Comparison of ENCODE assay signal across 10 mouse cellular contexts in genomic region chr4:141020220-141020619, GRCm38 (mm10). TPM values are rescaled to one million over a fixed set of nuclear protein-coding genes. Genes with fewer than 3 reads are reported as not detected.
DNase-seq lines count a peak whose midpoint lies in the region; ATAC-seq and TF ChIP-seq lines count a peak whose summit lies in the region.
"Had no signal": no experiment of that assay in that cellular context is flagged by ENCODE, and none has a peak within 500 bp of the region (broad histone marks: within the 10 kb centered on the region; RNA-seq: fewer than 3 reads in every experiment).

No protein-coding gene starts in this region.

- peak overlapping the region; percentile 85; the same call in 1 of the 2 replicates for H3K27ac ChIP-seq in kidney, embryonic 14.5 days (ENCODE audit: low read depth, low read length)
- H3K27ac ChIP-seq in forebrain, embryonic 10.5 days: peak overlapping the region; percentile 90
- H3K27ac ChIP-seq in hindbrain, postnatal 0 days: peak overlapping the region; percentile 81; the same call in 1 of the 2 replicates
- peak overlapping the region; percentile 91 for H3K27ac ChIP-seq in neural tube, embryonic 13.5 days (replicated peaks)
- H3K27ac ChIP-seq: liver, embryonic 14.5 days had no signal

- H3K4me2 ChIP-seq in kidney, embryonic 14.5 days (replicated peaks; ENCODE audit: low read depth, low read length): no peak overlapping the region
- no peak overlapping the region for H3K4me2 ChIP-seq in hindbrain, postnatal 0 days (ENCODE audit: low read depth, low read length)
- no peak overlapping the region for H3K4me2 ChIP-seq in neural tube, embryonic 13.5 days

- H3K4me1 ChIP-seq in kidney, embryonic 14.5 days (ENCODE audit: control insufficient read depth, insufficient read depth, low read length): peaks cover 25% of the 10 kb centered on the region
- peaks cover 46% of the 10 kb centered on the region for H3K4me1 ChIP-seq in forebrain, embryonic 10.5 days
- H3K4me1 ChIP-seq in hindbrain, postnatal 0 days (ENCODE audit: insufficient read depth, low read length): peaks cover 13% of the 10 kb centered on the region; the same call in 1 of the 2 replicates
- H3K4me1 ChIP-seq in neural tube, embryonic 13.5 days (replicated peaks): peaks cover 57% of the 10 kb centered on the region

- H3K36me3 ChIP-seq in kidney, embryonic 14.5 days (ENCODE audit: control insufficient read depth, insufficient read depth, low read length): peaks cover 47% of the 10 kb centered on the region
- H3K36me3 ChIP-seq in forebrain, embryonic 10.5 days (replicated peaks): peaks cover 96% of the 10 kb centered on the region
- peaks cover 9% of the 10 kb centered on the region; the same call in 1 of the 2 replicates for H3K36me3 ChIP-seq in hindbrain, postnatal 0 days (ENCODE audit: insufficient read depth, low read length)
- peaks cover 60% of the 10 kb centered on the region for H3K36me3 ChIP-seq in neural tube, embryonic 13.5 days

- no peak overlapping the region for H3K4me3 ChIP-seq in kidney, embryonic 14.5 days (ENCODE audit: low read length)
- no peak overlapping the region for H3K4me3 ChIP-seq in forebrain, embryonic 10.5 days
- H3K4me3 ChIP-seq in hindbrain, postnatal 0 days (ENCODE audit: low read length): no peak overlapping the region
- H3K4me3 ChIP-seq in neural tube, embryonic 13.5 days: no peak overlapping the region

- H3K27me3 ChIP-seq in kidney, embryonic 14.5 days (ENCODE audit: control insufficient read depth, insufficient read depth, low read length): no peaks in the 10 kb centered on the region
- no peaks in the 10 kb centered on the region for H3K27me3 ChIP-seq in forebrain, embryonic 10.5 days (ENCODE audit: poor library complexity, severe bottlenecking)
- H3K27me3 ChIP-seq in hindbrain, postnatal 0 days (ENCODE audit: insufficient read depth, low read length): no peaks in the 10 kb centered on the region
- no peaks in the 10 kb centered on the region for H3K27me3 ChIP-seq in neural tube, embryonic 13.5 days

- DNase-seq in kidney, postnatal 25 days: no peak
- no peak for DNase-seq in forebrain, embryonic 10.5 days (ENCODE audit: extremely low spot score, low spot score)
- no peak for DNase-seq in hindbrain, postnatal 0 days (ENCODE audit: low spot score)
- no peak for DNase-seq in left cerebral cortex, postnatal 25 days (ENCODE audit: low spot score in 2 of 2)
- no peak for DNase-seq in spleen, adult 12 weeks (ENCODE audit: low spot score)
- no peak for DNase-seq in gastrocnemius, postnatal 4 days (ENCODE audit: low spot score in 2 of 2)
- DNase-seq: kidney, adult 8-10 months had no signal

- WGBS in kidney, embryonic 14.5 days: 81% methylated on average over 17 of the region's 17 CpGs
- WGBS in forebrain, embryonic 10.5 days: 94% methylated on average over 17 of the region's 17 CpGs
- 66% methylated on average over 17 of the region's 17 CpGs for WGBS in hindbrain, postnatal 0 days
- WGBS in neural tube, embryonic 13.5 days: 89% methylated on average over 17 of the region's 17 CpGs

- H3K9me3 ChIP-seq in kidney, embryonic 14.5 days (ENCODE audit: control insufficient read depth, low read length): no peaks in the 10 kb centered on the region
- no peaks in the 10 kb centered on the region for H3K9me3 ChIP-seq in forebrain, embryonic 10.5 days
- no peaks in the 10 kb centered on the region for H3K9me3 ChIP-seq in hindbrain, postnatal 0 days (ENCODE audit: low read length)
- no peaks in the 10 kb centered on the region for H3K9me3 ChIP-seq in neural tube, embryonic 13.5 days

- intact Hi-C loops in left cerebral cortex, postnatal 25 days (cut with DNase I): no loop called here

- no peak for TF ChIP-seq CTCF in hindbrain, postnatal 0 days (IDR thresholded peaks at IDR 0.05; ENCODE audit: low read depth)

- H3K9ac ChIP-seq in kidney, embryonic 14.5 days (ENCODE audit: low read depth, low read length): no peak overlapping the region
- H3K9ac ChIP-seq in hindbrain, postnatal 0 days (replicated peaks; ENCODE audit: low read length): no peak overlapping the region
- H3K9ac ChIP-seq in neural tube, embryonic 13.5 days: peak overlapping the region; percentile 51; the same call in 1 of the 2 replicates
- H3K9ac ChIP-seq: liver, embryonic 14.5 days had no signal

- ATAC-seq in kidney, embryonic 14.5 days (ENCODE audit: low FRiP score, low TSS enrichment): no peak
- ATAC-seq in hindbrain, postnatal 0 days: no peak
- ATAC-seq in neural tube, embryonic 13.5 days (ENCODE audit: low read depth): no peak

RNA-seq across cellular contexts. Expression of gene Mfap2, which starts 10.0 kb away (rescaled TPM):
- 412 and 476 TPM in 2 replicates for polyA plus RNA-seq in kidney, embryonic 14.5 days (2014; fragmentation: Nextera tagmentation; extraction: Ambion mirVana)
- 265 TPM in 2 replicates for polyA plus RNA-seq in forebrain, embryonic 10.5 days (2016; fragmentation: Nextera tagmentation; extraction: Ambion mirVana)
- 20.6 and 42.3 TPM in 2 replicates for total RNA-seq in hindbrain, postnatal 0 days (2014; rRNA removed)
- 92.0 and 99.5 TPM in 2 replicates for polyA plus RNA-seq in hindbrain, postnatal 0 days (2015; fragmentation: Nextera tagmentation; extraction: Ambion mirVana)
- polyA plus RNA-seq in neural tube, embryonic 13.5 days (2015; fragmentation: Nextera tagmentation; extraction: Ambion mirVana): 248 and 255 TPM in 2 replicates
- total RNA-seq in left cerebral cortex, postnatal 25 days (2021): 1 to 10 TPM; 4.4 to 4.5 TPM
- total RNA-seq in gastrocnemius, postnatal 4 days (2021): 100 to 1,000 TPM; 175 to 183 TPM

RNA-seq across cellular contexts. Expression of gene Atp13a2, which starts 33.5 kb away (rescaled TPM):
- polyA plus RNA-seq in kidney, embryonic 14.5 days (2014; fragmentation: Nextera tagmentation; extraction: Ambion mirVana): 26.5 and 39.5 TPM in 2 replicates
- polyA plus RNA-seq in forebrain, embryonic 10.5 days (2016; fragmentation: Nextera tagmentation; extraction: Ambion mirVana): 39.9 and 40.6 TPM in 2 replicates
- total RNA-seq in hindbrain, postnatal 0 days (2014; rRNA removed): 408 and 435 TPM in 2 replicates
- polyA plus RNA-seq in hindbrain, postnatal 0 days (2015; fragmentation: Nextera tagmentation; extraction: Ambion mirVana): 151 and 166 TPM in 2 replicates
- polyA plus RNA-seq in neural tube, embryonic 13.5 days (2015; fragmentation: Nextera tagmentation; extraction: Ambion mirVana): 133 and 144 TPM in 2 replicates
- total RNA-seq in left cerebral cortex, postnatal 25 days (2021): 100 to 1,000 TPM; 162 to 171 TPM
- 10 to 100 TPM; 28.4 to 28.6 TPM for total RNA-seq in gastrocnemius, postnatal 4 days (2021)

RNA-seq across cellular contexts. Expression of gene Crocc, which starts 40.1 kb away (rescaled TPM):
- polyA plus RNA-seq in kidney, embryonic 14.5 days (2014; fragmentation: Nextera tagmentation; extraction: Ambion mirVana): 10.3 and 13.2 TPM in 2 replicates
- 10.0 and 10.9 TPM in 2 replicates for polyA plus RNA-seq in forebrain, embryonic 10.5 days (2016; fragmentation: Nextera tagmentation; extraction: Ambion mirVana)
- total RNA-seq in hindbrain, postnatal 0 days (2014; rRNA removed): 18.7 and 19.7 TPM in 2 replicates
- 3.8 and 3.9 TPM in 2 replicates for polyA plus RNA-seq in hindbrain, postnatal 0 days (2015; fragmentation: Nextera tagmentation; extraction: Ambion mirVana)
- polyA plus RNA-seq in neural tube, embryonic 13.5 days (2015; fragmentation: Nextera tagmentation; extraction: Ambion mirVana): 4.9 and 7.2 TPM in 2 replicates
- 10 to 100 TPM; 51.4 to 62.7 TPM for total RNA-seq in left cerebral cortex, postnatal 25 days (2021)
- 10 to 100 TPM; 10.4 to 11.6 TPM for total RNA-seq in gastrocnemius, postnatal 4 days (2021)

RNA-seq across cellular contexts. Expression of gene Necap2, which starts 57.9 kb away (rescaled TPM):
- polyA plus RNA-seq in kidney, embryonic 14.5 days (2014; fragmentation: Nextera tagmentation; extraction: Ambion mirVana): 64.4 and 79.8 TPM in 2 replicates
- polyA plus RNA-seq in forebrain, embryonic 10.5 days (2016; fragmentation: Nextera tagmentation; extraction: Ambion mirVana): 54.1 and 54.7 TPM in 2 replicates
- 52.5 and 67.5 TPM in 2 replicates for total RNA-seq in hindbrain, postnatal 0 days (2014; rRNA removed)
- 51.5 and 51.8 TPM in 2 replicates for polyA plus RNA-seq in hindbrain, postnatal 0 days (2015; fragmentation: Nextera tagmentation; extraction: Ambion mirVana)
- 55.5 and 58.7 TPM in 2 replicates for polyA plus RNA-seq in neural tube, embryonic 13.5 days (2015; fragmentation: Nextera tagmentation; extraction: Ambion mirVana)
- 10 to 100 TPM; 36.3 to 46.0 TPM for total RNA-seq in left cerebral cortex, postnatal 25 days (2021)
- total RNA-seq in gastrocnemius, postnatal 4 days (2021): 10 to 100 TPM; 36.8 to 37.8 TPM

RNA-seq across cellular contexts. Expression of gene Sdhb, which starts 59.2 kb away (rescaled TPM):
- 442 and 499 TPM in 2 replicates for polyA plus RNA-seq in kidney, embryonic 14.5 days (2014; fragmentation: Nextera tagmentation; extraction: Ambion mirVana)
- polyA plus RNA-seq in forebrain, embryonic 10.5 days (2016; fragmentation: Nextera tagmentation; extraction: Ambion mirVana): 411 and 415 TPM in 2 replicates
- 176 and 217 TPM in 2 replicates for total RNA-seq in hindbrain, postnatal 0 days (2014; rRNA removed)
- 583 and 596 TPM in 2 replicates for polyA plus RNA-seq in hindbrain, postnatal 0 days (2015; fragmentation: Nextera tagmentation; extraction: Ambion mirVana)
- 473 and 497 TPM in 2 replicates for polyA plus RNA-seq in neural tube, embryonic 13.5 days (2015; fragmentation: Nextera tagmentation; extraction: Ambion mirVana)
- total RNA-seq in left cerebral cortex, postnatal 25 days (2021): 100 to 1,000 TPM; 187 to 191 TPM
- total RNA-seq in gastrocnemius, postnatal 4 days (2021): 100 to 1,000 TPM; 295 to 300 TPM
